Mouse (Mus musculus) thymus, adult 2 months (tissue): ENCODE results near the gene Bpifc. TPM values are rescaled to one million over a fixed set of nuclear protein-coding genes. Genes with fewer than 3 reads are reported as not detected.
"Not testable (repeated sequence)": the region's sequence is repeated elsewhere in the genome, so short reads cannot be mapped to it uniquely, and the experiment has no call there.

ENCODE experiments used
- DNase-seq: peaks from one replicate; pipeline ENCODE4 v3.0.0; 2021
- H3K27ac ChIP-seq: fragments of 200-500 bp; 2 replicates; pipeline ENCODE4 v1.5.1; 2012; ENCODE audit warnings: low read length, control low read depth; ENCODE audit not compliant: control insufficient read depth, insufficient read depth
- H3K27me3 ChIP-seq: fragments of 200-500 bp; 2 replicates; pipeline ENCODE4 v1.6.1; 2012; ENCODE audit warnings: mild to moderate bottlenecking, low read length, moderate library complexity, mixed read lengths; ENCODE audit not compliant: control insufficient read depth, insufficient read depth
- H3K36me3 ChIP-seq: fragments of 200-500 bp; 2 replicates; pipeline ENCODE4 v1.6.1; 2012; ENCODE audit warnings: mild to moderate bottlenecking, low read length, moderate library complexity; ENCODE audit not compliant: control insufficient read depth, insufficient read depth
- H3K4me1 ChIP-seq: fragments of 200-500 bp; replicated peaks from 2 replicates; pipeline ENCODE4 v1.6.1; 2012; ENCODE audit warnings: low read length; ENCODE audit not compliant: control insufficient read depth, insufficient read depth
- H3K4me3 ChIP-seq: fragments of 200-500 bp; 2 replicates; pipeline ENCODE4 v1.5.1; 2012; ENCODE audit warnings: mild to moderate bottlenecking, low read length, control low read depth, moderate library complexity; ENCODE audit not compliant: control insufficient read depth, insufficient read depth
- CTCF ChIP-seq: fragments of 200-500 bp; IDR thresholded peaks from 2 replicates; pipeline ENCODE4 v1.5.1; 2012; ENCODE audit warnings: mild to moderate bottlenecking, control low read depth, low read length, moderate library complexity, borderline replicate concordance; ENCODE audit not compliant: control insufficient read depth, poor library complexity, insufficient read depth; ENCODE audit errors: extremely low read depth
- POLR2A ChIP-seq: fragments of 200-500 bp; IDR thresholded peaks from 2 replicates; pipeline ENCODE4 v1.6.1; 2012; ENCODE audit warnings: mild to moderate bottlenecking, low read length, control low read depth, moderate library complexity; ENCODE audit not compliant: control insufficient read depth, poor library complexity, insufficient read depth; ENCODE audit errors: extremely low read depth
- WGBS: fragments of 180-500 bp; shearing (Covaris S2); methylation state at CpG from one replicate; pipeline ENCODE4 v1.1.7; 2018; 5-methylcytosine and 5-hydroxymethylcytosine counted together
- polyA plus RNA-seq: library from polyadenylated mRNA; depleted of rRNA; stranded (reverse); fragments of >200 nt; gene quantifications from 2 replicates; pipeline ENCODE4 v1.2.3, GENCODE M21; 2012

Bpifc gene
- polyA plus RNA-seq, 1 experiment, result 1.2 TPM

DNA sequence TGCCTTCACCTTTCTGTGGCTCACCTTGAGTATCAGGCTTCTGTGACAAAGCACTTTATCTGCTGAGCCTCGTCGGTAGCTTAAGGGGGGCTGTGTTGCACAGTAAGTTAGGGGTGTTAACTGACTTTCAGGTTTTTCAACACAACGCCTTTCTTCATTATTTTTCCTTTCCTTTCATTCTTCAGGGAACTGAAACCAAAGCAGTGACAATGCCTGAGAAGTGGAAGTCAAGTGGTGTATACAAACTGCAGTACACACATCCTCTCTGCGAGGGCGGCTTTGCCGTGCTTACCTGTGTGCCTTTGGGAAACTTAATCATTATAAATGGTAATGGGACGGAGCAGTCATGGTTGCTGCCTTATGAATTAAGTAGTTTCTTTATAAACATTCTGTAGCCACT lies 19.0 kb upstream of the Bpifc start:
- WGBS, result 96% methylated on average over 7 of the region's 7 CpGs
- Histone ChIP-seq H3K27ac (no peak overlapping the region), H3K4me1 (no peaks in the 10 kb centered on the region), H3K4me3 (no peak overlapping the region), H3K27me3 (no peaks in the 10 kb centered on the region), H3K36me3 (peaks cover 30% of the 10 kb centered on the region)
- TF ChIP-seq CTCF (no peak), POLR2A (no peak)
- no peak for DNase-seq

DNA sequence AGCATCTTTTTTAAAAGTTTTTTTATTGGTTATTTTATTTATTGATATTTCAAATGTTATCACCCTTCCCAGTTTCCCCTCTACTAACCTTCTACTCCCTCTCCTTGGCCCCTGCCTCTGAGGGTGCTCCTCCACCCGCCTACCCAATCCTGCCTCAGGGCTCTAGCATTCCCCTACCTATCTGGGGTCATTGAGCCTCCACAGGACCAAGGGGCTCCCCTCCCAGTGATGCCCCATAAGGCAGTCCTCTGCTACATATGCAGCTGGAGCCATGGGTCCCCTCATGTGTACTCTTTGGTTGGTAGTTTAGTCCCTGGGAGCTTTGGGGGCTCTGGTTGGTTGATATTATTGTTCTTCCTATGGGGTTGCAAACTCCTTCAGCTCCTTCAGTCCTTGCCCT lies 15.1 kb upstream of the Bpifc start:
- H3K27ac ChIP-seq, H3K4me1 ChIP-seq, DNase-seq, H3K4me3 ChIP-seq, H3K27me3 ChIP-seq: not testable (repeated sequence)
- 100% methylated on average over 1 of the region's 1 CpGs for WGBS
- peaks cover 18% of the 10 kb centered on the region for H3K36me3 ChIP-seq

DNA sequence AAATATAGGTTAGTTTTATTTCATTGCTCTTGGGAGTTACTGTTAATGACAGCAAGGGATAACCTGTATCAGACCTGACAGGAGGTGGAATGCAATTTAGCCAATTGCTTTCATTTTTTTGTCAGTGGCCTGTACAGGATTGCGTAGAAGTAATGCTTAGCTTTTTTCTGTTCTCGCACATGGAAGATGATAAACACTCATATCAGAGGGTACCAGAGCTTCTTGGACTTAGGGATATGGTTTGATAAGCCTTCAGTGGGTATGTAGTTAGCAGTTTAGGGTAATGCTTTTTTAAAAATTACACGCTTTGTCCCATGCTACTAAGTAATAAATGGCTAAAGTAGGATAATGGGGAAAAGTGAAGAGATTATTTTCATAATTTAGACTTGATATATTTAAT lies 14.7 kb upstream of the Bpifc start:
- 98% methylated on average over 3 of the region's 3 CpGs for WGBS
- no peak for DNase-seq
- TF ChIP-seq CTCF, result no peak
- TF ChIP-seq POLR2A, result no peak
- Histone ChIP-seq H3K36me3 (peaks cover 14% of the 10 kb centered on the region), H3K27me3 (no peaks in the 10 kb centered on the region), H3K4me3 (no peak overlapping the region), H3K4me1 (0 out of 2 replicates have a peak, but pooled peaks cover 8% of the 10 kb centered on the region), H3K27ac (no peak overlapping the region)

DNA sequence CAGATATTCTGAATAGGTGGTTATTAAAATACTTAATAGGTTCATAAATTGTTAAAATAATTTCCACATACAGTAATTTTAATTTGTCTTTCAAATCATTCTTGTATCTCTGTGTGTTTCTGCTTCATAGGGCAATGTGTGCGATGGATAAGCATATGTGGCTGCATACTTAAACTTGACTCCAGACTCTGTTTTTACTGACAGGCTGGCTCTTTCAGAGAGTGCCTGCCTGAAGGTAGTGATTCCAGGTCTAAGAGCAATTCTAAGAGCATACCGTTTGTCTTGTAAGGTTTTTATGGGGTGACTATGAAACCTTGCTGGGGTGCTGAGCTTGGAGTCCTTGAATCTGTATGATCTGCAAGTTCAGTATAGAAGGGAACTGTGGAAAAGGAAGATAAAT lies 14.2 kb upstream of the Bpifc start:
- no peak overlapping the region for H3K4me3 ChIP-seq
- no peak overlapping the region for H3K27ac ChIP-seq
- no peak for TF ChIP-seq POLR2A
- TF ChIP-seq CTCF, result no peak
- peaks cover 10% of the 10 kb centered on the region for H3K36me3 ChIP-seq
- DNase-seq, result no peak
- 96% methylated on average over 2 of the region's 2 CpGs for WGBS
- H3K4me1 ChIP-seq, result 0 out of 2 replicates have a peak, but pooled peaks cover 8% of the 10 kb centered on the region
- no peaks in the 10 kb centered on the region for H3K27me3 ChIP-seq

DNA sequence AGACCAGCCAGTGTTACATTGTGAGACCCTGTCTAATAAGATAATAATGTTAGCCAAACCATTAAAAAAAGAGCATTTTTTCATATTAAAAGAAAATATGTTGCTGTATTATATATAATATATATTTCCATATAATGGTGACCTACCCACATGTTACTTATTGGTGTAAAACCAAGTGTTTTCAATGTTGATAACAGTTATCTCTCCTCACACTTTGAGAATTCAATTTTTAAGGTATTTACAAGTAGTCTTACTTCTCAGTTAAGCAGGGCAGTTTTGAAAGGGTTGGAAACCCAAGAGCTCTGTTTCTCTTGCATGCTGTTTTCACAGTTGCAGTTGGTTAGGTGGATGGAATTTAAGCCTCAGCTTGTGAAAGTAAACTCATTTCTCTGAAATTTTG lies 11.5 kb upstream of the Bpifc start:
- H3K36me3 ChIP-seq, result no peaks in the 10 kb centered on the region
- TF ChIP-seq CTCF (no peak), POLR2A (no peak)
- DNase-seq, result no peak
- 0 out of 2 replicates have a peak, but pooled peaks cover 8% of the 10 kb centered on the region for H3K4me1 ChIP-seq
- no peak overlapping the region for H3K27ac ChIP-seq
- no peaks in the 10 kb centered on the region for H3K27me3 ChIP-seq
- H3K4me3 ChIP-seq, result no peak overlapping the region

DNA sequence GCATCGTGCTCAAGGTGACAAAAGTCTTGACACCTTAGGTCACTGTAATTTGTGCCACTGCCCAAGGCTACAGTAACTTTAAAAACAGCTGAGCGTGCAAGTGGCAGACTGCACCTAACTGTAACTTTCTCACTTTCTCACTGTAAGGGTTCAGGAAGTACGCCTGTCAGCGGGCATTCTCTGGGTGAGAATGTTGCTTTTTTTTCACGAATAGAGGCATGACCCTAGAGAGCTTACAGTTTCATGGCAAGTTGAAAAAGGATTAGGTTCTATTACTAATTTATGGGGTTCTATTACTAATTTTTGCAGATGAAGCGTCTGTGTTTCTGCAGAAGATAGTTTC lies 10.8 kb upstream of the Bpifc start:
- DNase-seq, result no peak
- Histone ChIP-seq H3K27me3 (no peaks in the 10 kb centered on the region), H3K4me1 (0 out of 2 replicates have a peak, but pooled peaks cover 8% of the 10 kb centered on the region), H3K27ac (peak overlapping the region; percentile 32), H3K4me3 (peak overlapping the region; percentile 65), H3K36me3 (no peaks in the 10 kb centered on the region)
- under 1% methylated on average over 6 of the region's 6 CpGs for WGBS
- TF ChIP-seq CTCF, result no peak
- no peak for TF ChIP-seq POLR2A

DNA sequence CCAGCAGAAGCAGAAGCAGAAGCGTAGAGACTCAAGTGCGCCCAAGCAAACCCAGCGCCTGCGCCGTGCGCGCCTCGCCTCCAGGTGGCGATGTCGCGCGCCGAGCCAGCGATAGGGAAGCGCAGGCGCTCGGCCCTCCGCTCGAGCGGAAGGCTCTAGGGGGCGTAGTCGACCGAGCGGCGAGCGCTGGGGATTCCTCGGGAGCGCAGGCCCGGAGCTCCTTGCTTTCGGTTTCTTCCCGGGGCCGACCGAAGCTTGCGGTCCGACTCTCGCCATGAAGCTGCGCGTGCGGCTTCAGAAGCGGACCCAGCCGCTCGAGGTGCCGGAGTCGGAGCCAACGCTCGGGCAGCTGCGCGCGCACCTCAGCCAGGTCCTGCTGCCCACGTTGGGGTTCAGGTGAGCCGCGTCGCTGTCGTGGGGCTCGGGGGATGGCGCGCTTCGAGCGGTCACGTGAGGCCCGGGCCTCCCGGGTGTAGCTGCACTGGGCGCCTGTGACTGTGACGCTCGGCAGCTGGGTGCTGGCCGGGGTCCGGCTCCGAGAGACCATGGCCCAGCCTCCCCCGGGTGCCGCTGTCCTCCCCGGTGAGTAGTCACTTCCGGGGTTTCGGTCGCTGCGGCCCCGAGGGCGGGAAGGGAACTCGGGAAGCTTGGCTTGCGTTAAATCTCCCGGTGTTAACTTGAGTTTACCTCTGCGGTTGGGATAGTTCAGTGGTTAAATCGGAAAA lies 10.2 kb upstream of the Bpifc start, which contains the start of gene Fbxo7:
Gene Fbxo7, plus strand, starts transcription at position 224 of the 725 bp plus-strand sequence.
- H3K27me3 ChIP-seq, result no peaks in the 10 kb centered on the region
- peak; percentile 84 for DNase-seq
- peak within 1 kb of the TSS; percentile 65 for H3K4me3 ChIP-seq
- H3K36me3 ChIP-seq, result no peaks in the 10 kb centered on the region
- TF ChIP-seq POLR2A, result no peak
- TF ChIP-seq CTCF, result peak; percentile 99
- peak within 1 kb of the TSS; percentile 32 for H3K27ac ChIP-seq
- WGBS, result under 1% methylated on average over 82 of the region's 82 CpGs
- 0 out of 2 replicates have a peak, but pooled peaks cover 8% of the 10 kb centered on the region for H3K4me1 ChIP-seq
